Mouse (Mus musculus): ENCODE data around the gene Lef1.

Lef1 gene

DNA sequence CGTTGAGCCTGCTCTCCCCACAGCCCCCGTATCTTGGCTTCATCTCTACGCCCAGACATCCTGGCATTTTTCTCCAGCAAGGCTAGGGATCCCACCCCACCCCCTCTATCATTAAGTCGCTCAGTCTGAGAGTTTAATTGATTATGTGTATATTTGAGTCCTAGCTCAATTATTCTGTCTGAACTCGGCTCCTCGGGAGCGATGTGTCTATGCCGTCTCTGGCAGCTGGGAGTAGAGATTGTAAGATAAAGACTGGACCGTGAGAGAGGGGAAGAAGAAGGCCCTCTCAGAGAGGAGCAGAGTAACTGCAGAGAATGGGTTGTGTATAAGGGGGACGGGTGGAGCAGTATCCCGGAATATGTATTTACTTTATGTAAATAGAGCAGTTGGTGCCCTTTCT lies 80.0 kb downstream of the Lef1 start:
- no peak for DNase-seq (ENCODE audit: low read depth, low spot score)

GRCm38 (mm10) chr3:131190671-131191367 lies 80.5 kb downstream of the Lef1 start:
- DNase-seq (ENCODE audit: low read depth, low spot score): peak; percentile 41

GRCm38 (mm10) chr3:131191454-131191853 lies 81.2 kb downstream of the Lef1 start:
- no peak for DNase-seq (ENCODE audit: low read depth, low spot score)

DNA sequence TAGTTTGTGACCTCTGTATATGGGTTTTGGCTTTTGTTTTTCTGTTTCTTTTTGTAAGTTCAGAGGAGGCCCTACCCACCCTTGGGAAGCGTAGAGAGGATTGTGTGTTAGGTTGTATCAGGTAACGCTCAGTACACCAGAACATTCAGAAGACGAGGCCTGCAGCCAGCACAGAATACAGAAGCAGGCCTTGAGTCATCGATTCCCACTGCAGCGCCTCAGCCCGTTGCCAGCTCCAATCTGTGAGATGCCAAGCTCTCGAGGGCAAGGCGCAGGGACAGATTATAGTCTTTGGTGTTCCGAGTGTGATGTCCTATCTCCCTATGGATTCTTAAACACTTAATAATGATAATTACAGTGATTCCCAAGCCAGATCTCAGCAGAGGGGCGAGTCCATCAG lies 85.8 kb downstream of the Lef1 start:
- DNase-seq (ENCODE audit: low read depth, low spot score): no peak

- DNase-seq (ENCODE audit: low read depth, low spot score): no peak
Observed at GRCm38 (mm10) chr3:131196507-131197019, 86.3 kb downstream of the Lef1 start.

DNA sequence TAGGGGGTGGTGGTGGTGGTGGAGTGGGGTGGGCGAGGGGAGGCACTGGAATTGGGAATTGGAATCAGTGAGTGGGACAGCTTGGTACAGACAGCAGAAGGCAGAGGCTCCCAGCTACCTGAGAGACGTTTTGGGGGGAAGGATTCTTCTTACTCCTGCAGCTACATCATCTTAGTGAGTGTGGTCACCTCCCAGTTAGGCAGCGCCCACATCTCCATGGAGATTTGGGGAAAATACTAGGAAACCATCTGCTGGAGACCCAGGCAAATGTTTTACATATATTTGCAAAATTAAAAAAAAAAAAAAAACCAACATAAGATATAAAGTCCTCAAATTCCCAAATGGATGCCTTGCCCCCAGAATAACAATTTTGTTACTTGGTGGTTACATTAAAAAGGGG lies 88.7 kb downstream of the Lef1 start:
- DNase-seq (ENCODE audit: low read depth, low spot score): no peak

DNA sequence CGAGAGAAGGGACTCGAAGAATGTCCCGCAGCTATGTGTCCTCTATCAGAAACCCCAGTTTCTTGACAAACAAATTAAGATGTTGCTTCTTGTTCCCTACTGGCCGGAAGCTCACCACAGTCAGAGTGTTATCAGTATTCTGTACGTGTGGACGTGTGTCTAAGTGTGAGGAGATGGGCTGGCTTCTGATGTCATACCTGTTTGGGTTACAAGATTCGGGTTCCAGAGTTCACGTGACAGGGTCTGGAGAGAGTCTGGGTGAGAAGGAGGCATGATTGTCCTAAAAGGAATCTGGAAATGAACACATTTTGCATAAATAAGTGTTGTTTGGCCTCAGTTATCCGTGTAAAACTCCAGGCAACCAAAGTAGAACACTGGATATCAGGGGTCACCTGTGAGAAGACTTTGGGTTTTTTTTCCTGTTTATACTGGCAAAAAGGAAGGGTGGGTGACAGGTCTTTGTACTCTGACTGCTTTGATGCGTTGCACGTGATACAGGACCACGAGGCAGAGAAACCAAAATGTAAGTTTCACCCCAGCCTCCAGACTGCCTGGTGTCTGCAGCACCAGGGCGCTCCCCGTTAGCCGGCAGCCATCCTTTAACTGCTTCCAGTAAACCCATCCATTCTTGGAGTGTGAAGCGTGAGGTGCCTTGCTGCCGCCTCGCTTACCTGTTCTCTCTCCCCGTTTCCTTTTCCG lies 89.5 kb downstream of the Lef1 start:
- peak; percentile 60 for DNase-seq (ENCODE audit: low read depth, low spot score)

- DNase-seq (ENCODE audit: low read depth, low spot score): no peak
Observed at GRCm38 (mm10) chr3:131202311-131202710, 92.0 kb downstream of the Lef1 start.

DNA sequence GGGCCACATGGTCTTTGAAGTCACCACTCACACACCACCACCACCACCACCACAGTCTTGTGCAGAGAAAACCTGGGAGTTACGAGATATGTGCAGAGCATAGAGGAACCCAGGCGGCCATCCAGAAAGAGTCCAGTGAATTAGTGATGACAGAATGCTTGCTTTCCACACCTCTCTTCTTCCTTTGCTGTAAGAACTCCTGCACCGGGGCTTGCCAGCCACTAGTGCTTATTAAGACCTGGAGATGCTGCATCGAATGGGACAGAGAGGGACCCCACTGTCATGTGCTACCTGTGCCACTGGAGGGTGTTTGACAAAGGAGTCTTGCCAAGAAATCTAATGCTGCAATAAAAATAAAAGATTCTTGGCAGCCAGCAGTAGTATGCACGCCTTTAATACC lies 97.6 kb downstream of the Lef1 start:
- peak; percentile 61 for DNase-seq (ENCODE audit: low read depth, low spot score)

DNA sequence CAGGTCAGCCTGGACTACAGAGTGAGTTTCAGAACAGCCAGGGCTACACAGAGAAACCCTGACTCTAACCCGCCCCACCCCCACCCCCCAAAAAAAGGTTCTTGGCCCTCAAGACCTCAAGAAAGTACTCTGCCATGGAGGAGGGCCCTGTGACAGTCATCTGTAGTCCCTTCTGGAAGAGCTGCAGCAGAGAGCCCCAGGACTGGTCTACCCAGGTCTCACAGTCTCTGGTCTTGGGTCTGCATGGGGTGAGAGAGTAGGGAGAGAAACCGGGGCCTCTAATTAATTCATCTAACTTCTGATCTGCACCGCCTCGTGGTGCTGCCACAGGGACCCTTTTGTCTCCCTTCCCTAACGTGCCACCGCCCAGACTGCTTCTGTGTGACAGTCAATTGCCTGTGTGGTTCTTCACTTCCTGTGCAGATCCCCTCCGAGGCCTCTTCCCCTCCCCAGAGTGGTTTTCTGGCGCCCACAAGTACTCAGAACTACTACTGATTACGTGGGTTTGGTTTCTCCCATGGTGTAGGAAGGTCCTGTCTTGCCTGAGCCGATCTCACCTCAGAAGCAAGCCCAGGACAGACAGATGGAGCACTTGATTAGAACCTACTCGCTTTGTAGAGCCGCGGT lies 98.1 kb downstream of the Lef1 start:
- DNase-seq (ENCODE audit: low read depth, low spot score): peak; percentile 92

- DNase-seq (ENCODE audit: low read depth, low spot score): peak; percentile 63
Observed at GRCm38 (mm10) chr3:131212200-131212599, 101.9 kb downstream of the Lef1 start.

DNA sequence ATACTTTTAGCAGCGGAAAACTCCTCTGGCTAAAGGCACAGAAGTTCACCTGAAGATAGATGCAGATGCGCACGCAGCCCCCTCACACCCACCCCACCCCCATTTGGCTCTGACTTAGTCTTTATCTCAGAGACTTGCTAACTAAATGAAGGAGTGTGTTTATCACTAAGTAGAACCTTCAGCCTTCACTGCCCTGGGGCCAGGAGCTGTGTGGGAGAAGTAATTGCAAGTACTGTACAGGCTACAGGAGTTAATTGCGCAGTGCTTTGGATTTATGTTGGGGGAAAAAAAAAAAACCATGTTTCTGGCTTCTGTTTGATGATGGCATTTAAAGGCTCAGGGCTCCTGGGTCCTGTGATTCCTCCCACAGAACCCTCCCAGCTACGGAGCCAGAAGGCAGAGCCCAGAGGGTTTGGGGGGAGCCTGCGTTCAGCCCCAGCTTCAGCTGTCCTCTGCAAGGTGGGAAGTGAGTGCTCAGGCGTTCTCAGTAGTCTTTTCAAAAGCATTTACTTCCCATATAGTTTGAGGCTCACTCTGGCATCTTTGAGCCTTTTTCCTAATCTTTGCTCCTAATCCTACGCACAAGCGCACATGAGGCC lies 103.9 kb downstream of the Lef1 start:
- no peak for DNase-seq (ENCODE audit: low read depth, low spot score)

DNA sequence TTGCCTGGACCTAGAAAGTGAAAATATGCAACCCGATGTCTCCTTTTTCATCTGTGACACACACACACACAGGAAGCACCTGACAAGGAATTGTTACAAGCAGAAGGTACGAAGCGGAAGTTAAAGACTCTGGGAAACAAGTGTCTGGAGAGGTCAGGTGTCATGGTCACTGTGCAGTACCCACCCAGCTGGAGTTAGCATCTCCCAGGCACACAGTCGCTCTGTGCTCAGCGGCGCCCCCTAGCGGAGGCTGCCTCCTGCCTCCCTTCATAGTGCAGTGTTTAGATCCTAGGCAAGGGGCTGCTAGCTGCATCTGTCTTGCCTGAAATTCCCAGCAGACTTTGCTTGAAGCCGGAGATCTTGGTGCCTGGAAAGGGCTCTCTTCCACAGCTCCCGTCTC lies 104.6 kb downstream of the Lef1 start:
- peak; percentile 79 for DNase-seq (ENCODE audit: low read depth, low spot score)

GRCm38 (mm10) chr3:131218636-131219390 lies 108.5 kb downstream of the Lef1 start:
- no peak for DNase-seq (ENCODE audit: low read depth, low spot score)

GRCm38 (mm10) chr3:131228083-131228482 lies 117.8 kb downstream of the Lef1 start:
- DNase-seq (ENCODE audit: low read depth, low spot score): peak; percentile 71

- DNase-seq (ENCODE audit: low read depth, low spot score): no peak
Observed at GRCm38 (mm10) chr3:131237061-131237460, 126.8 kb downstream of the Lef1 start.

DNA sequence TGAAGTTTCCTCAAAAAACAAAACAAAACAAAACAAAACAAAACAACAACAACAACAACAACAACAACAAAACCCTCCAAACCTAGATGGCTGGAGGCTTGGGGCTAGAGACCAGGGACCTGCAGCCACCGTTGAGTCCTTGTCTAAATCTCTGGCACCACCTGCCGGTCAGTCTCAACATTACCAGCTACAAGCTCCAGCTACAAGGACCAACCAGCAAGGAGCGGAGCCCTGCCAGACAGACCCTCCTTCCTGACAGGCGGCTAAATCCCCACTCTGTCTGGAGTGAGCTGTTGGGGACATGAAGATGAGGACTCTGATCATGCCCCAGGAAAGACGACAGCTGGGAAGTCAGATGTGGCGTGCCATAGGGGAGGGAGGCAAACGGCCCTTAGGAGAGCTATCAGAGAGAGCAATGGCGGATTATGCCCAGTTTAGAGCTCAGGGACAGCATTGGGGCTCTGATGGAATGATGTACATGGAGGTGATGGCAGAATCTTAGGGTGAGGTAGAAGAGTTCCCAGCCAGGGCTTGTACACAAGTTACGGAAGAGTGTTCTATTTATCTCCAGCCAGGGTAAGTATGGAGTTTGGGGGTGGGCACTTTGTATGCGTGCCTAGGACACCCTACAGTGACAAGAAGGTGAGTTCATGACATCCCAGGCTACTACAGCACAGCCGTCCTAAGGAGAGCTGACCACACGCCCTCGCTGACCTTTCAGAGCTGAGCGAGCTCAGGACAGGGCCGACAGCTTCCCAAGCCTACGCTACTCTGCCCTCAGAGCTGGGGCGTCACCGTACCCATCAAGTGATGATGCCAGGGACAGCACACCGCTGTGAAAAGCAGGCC lies 127.7 kb downstream of the Lef1 start:
- DNase-seq (ENCODE audit: low read depth, low spot score): peak; percentile 90

GRCm38 (mm10) chr3:131245766-131246578 lies 135.7 kb downstream of the Lef1 start:
- DNase-seq (ENCODE audit: low read depth, low spot score): peak; percentile 85

DNA sequence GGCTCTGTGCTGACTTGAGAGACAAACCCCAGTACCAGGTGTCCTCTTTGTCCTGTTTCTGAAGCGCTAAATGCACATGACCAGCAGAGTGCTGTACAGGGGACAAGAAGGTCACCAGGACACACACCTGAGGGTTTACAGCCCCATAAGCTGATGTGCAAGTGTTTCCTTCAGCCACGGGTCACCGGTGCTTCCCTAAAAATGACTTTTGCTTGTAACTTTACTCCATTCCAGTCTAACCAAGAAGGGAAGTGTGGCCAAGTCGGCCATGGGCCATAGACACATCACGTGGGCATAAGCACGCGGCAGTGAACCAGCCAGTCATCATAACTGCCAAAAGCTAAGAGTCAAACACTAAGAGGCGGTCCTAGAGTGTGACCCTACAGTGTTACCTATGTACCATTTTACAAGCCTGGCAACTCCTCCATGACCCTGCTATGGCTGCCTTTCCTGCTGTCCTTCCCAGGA lies 136.3 kb downstream of the Lef1 start:
- DNase-seq (ENCODE audit: low read depth, low spot score): no peak

DNA sequence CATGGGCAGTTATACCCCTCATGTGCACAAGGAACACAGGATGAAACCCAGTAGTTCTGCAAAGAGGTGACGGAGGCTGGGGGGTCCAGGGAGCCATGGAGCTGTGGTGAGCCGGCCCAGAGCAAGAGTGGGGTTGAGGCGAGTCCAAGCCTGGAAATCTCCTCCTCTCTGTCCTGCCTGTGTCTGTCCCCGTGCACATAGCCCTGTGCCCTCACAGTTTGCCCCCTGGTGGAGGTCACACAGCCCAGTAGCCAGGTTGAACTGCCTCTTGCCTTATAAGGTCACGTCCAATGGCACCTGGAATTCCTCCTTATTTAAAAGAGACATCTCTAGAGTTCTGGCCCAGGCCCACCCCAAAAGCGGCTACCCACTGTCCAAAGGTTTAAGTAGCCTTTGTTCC lies 137.2 kb downstream of the Lef1 start:
- no peak for DNase-seq (ENCODE audit: low read depth, low spot score)

Measured in CD4-positive, CD25-positive, alpha-beta regulatory T cell, adult 2 months (primary cell).